Mouse (Mus musculus): ENCODE measurements at regions not wholly inside any gene's neighbourhood (a gene's known extent, or its start where the extent isn't known, plus 50 kb on each side); places are given as distances from the start of the nearest gene placed in this dataset.

GRCm38 (mm10) chr3:147416926-147417325, 564.8 kb downstream of the Ttll7 start:
- DNase-seq = no peak
- intact Hi-C loops (cut with DNase I) = no loop called here

DNA sequence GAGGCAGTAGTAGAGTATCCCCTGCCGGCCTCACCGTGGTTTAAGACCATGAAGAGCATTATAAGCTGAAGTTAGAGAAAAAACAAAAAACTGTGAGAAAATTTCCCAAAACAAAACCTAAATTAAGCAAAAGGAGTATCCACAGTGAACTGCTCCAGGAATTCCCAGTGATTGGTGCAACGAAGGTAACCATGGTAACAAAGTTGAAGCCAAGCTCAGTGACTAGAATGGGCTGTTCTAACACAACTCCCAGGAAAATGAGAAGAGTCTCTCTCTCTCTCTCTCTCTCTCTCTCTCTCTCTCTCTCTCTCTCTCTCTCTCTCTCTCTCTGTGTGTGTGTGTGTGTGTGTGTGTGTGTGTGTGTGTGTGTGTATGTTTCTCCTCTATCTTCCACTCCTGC, 567.0 kb downstream of the Ttll7 start:
- intact Hi-C loops (cut with DNase I) = no loop called here
- no peak for DNase-seq

DNA sequence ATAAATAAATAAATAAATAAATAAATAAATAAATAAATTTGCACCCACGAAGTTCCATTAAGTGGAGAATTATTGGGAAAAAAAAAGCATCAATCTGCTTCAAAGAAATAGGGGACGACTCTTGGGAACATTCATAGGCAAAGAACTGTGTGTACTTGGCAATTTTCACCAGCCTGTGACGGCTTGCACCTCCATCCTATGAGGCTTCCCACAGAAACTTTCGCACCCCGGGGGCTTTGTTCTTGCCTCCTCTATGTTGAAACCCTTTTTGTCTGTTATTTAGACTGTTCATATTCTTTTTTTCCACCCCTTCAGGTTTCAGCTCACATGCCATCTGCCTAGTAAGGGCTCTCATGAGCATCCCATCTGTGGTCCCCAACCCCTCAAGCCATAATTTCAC, 570.0 kb downstream of the Ttll7 start:
- intact Hi-C loops (cut with DNase I) = no loop called here
- no peak for DNase-seq

GRCm38 (mm10) chr3:147423895-147424575, 571.9 kb downstream of the Ttll7 start:
- DNase-seq = no peak
- intact Hi-C loops (cut with DNase I) = no loop called here

- intact Hi-C loops (cut with DNase I) = no loop called here
- DNase-seq = no peak
Measured at GRCm38 (mm10) chr3:147428837-147429236, 576.7 kb downstream of the Ttll7 start.

DNA sequence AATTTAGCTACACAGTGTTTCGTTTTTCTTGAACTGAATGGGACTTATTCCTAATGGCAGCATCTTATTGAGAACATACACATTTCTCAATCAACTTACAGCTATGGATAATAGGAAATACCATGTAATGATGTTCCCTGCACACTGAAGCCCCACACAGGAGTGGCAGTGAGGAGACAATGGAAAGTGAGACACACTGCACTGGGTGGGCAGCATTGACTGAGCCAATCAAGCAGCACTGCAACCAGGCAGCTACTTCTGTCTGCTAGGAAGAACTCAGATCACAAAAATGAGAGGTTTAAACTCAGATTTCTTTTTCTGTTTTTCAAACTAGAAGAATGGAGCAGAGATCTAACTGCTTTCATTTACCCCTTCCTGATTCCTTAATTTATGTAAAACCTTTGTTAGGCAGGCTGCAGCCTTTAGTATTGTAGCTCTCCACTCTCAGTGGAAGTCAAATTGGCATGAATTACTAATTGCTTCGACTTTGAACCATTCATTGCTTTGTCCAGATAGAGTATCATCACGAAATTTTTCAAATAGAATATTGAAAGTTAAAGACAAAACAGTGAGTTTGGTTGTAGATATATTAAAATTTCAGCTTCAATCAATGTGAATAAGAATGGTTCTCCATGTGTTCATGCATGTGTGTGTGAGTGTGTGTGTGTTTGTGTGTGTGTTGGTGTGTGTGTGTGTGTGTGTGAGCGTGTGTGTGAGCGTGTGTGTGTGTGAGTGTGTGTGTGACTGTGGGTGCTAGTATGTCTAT, 590.9 kb downstream of the Ttll7 start:
- no peak for DNase-seq
- intact Hi-C loops (cut with DNase I) = no loop called here

GRCm38 (mm10) chr3:147443691-147443960, 591.5 kb downstream of the Ttll7 start:
- intact Hi-C loops (cut with DNase I) = no loop called here
- DNase-seq = no peak

DNA sequence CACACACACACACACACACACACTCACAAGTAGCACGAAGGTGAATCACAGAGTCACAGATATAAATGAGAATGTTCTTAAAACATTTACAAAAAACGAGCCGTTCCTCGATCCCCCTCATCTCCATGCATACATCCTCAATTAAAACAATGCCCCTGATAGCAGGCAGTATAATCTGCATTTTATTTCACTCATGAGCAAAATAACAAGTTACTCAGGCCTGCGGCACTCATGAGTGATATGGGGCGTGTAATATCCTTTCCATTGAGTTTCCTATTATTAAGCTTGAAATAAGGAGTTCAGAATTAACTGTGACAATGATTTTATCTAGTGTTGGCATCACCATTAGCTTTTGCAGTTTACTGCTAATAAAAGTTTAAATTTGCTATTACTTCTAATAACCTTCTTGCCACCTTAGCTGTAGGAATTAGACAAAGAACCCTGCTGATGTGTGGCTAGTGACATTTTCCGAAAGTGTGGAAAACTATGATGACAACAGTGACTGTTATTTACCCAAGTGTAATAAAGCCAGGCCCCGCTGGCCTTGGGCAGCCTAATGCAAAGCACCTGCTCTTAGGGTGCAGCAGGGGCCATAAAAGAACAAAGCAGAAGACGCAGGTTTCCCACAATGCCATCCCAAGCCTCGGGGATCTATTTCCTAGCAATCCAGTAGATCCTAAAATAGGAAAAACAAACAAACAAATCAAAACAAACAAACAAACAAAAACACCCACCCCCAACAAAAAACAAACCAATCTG, 592.0 kb downstream of the Ttll7 start:
- intact Hi-C loops (cut with DNase I) = no loop called here
- DNase-seq = no peak

- intact Hi-C loops (cut with DNase I) = no loop called here
Measured at GRCm38 (mm10) chr3:147445066-147445844, 593.1 kb downstream of the Ttll7 start.

GRCm38 (mm10) chr3:147445884-147446283, 593.7 kb downstream of the Ttll7 start:
- intact Hi-C loops (cut with DNase I) = no loop called here
- DNase-seq = peak in 1 of 2 experiments; percentile 4

More at GRCm38 (mm10) chr3:147445066-147445844, 593.1 kb downstream of the Ttll7 start:
- DNase-seq = no peak

GRCm38 (mm10) chr3:147452176-147452575, 600.0 kb downstream of the Ttll7 start:
- intact Hi-C loops (cut with DNase I) = no loop called here

DNA sequence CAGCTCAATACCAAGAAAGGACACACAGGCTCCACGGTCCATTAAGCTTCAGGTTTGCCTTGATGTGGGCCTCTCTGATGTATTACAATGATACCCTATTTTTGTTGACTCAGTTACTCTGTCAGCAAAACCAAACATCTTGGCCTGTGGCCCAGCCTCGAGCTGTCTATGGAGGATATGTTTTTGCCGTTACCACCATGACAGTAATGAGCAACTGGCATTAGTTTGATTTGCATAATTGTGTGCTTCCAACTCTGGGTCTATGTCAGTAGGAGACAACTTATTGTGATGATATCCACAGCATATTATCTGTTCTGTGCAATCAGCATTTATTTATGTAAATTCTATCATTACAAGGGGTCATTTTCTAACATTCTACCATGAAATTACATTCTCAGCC, 603.2 kb downstream of the Ttll7 start:
- no peak for DNase-seq
- intact Hi-C loops (cut with DNase I) = no loop called here

More at GRCm38 (mm10) chr3:147452176-147452575, 600.0 kb downstream of the Ttll7 start:
- DNase-seq = no peak

- no peak for DNase-seq
- intact Hi-C loops (cut with DNase I) = no loop called here
Measured at GRCm38 (mm10) chr3:147456294-147456693, 604.1 kb downstream of the Ttll7 start.

GRCm38 (mm10) chr3:147458115-147458514, 605.9 kb downstream of the Ttll7 start:
- intact Hi-C loops (cut with DNase I) = no loop called here
- no peak for DNase-seq

GRCm38 (mm10) chr3:147479890-147480289, 627.7 kb downstream of the Ttll7 start:
- DNase-seq = no peak
- intact Hi-C loops (cut with DNase I) = no loop called here
